Mouse (Mus musculus): Measurements from ENCODE around the gene Klf3.

- TF ChIP-seq CTCF (IDR thresholded peaks at IDR 0.05; ENCODE audit: low read depth, low read length) (no peak), POLR2A (IDR thresholded peaks at IDR 0.05; ENCODE audit: insufficient read depth, low read length) (no peak), EP300 (IDR thresholded peaks at IDR 0.05; ENCODE audit: insufficient read depth, low read depth, low read length) (no peak)
These were observed 13.7 kb downstream of the Klf3 start for GRCm38 (mm10) chr5:64816974-64817296.

Measured in ES-Bruce4 (cell line).